Mouse (Mus musculus): ENCODE results near the gene Fam13c. TPM values are rescaled to one million over a fixed set of nuclear protein-coding genes. Genes with fewer than 3 reads are reported as not detected.

The Fam13c gene
- polyA plus RNA-seq, 1 experiment = 15.0 TPM

DNA sequence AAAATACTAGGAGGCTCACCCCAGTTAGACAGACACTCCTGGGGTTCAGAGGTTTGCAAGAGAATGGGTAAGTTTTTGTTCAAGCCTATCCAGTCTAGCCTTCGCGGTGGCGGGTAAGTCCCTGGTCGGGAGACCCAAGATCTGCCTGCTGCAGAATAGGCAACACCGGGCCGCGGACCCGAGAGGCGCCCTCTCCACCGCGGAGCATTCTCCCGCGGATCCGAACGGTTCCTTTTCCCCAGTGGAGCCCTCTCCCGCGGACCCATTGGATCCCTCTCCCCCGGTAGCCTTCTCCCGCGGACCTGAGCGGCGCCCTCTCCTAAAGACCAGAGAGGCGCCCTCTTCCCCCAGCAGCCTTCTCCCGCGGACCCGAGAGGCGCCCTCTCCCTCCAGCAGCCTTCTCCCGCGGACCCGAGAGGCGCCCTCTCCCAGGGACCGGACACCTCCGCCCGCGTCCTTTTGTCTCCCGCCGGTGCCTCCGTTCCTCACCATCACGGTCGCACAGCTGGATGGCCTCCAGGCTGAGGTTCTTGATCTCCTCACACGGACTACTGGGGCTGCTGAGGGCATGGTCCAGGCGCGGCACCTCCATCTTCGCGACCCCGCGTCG is 158.3 kb downstream of the Fam13c start:
- Histone ChIP-seq H3K36me3 (ENCODE audit: control insufficient read depth, insufficient read depth) (no peaks in the 10 kb centered on the region), H3ac (ENCODE audit: control insufficient read depth, insufficient read length) (no peak overlapping the region), H3K4me2 (ENCODE audit: low read depth) (no peak overlapping the region), H3K27me3 (ENCODE audit: control insufficient read depth, insufficient read depth, insufficient read length) (peaks cover 24% of the 10 kb centered on the region), H3K79me2 (ENCODE audit: control insufficient read depth, insufficient read depth) (no peaks in the 10 kb centered on the region), H3K4me3 (no peak overlapping the region)
- TF ChIP-seq MAX (IDR thresholded peaks at IDR 0.05; ENCODE audit: low read depth) = no peak
- no peak for TF ChIP-seq TCF3 (IDR thresholded peaks at IDR 0.05; ENCODE audit: insufficient read length, low read depth)
- TF ChIP-seq POLR2A (IDR thresholded peaks at IDR 0.05; ENCODE audit: insufficient read length, low read depth) = no peak
- TF ChIP-seq CEBPB (IDR thresholded peaks at IDR 0.05; ENCODE audit: insufficient read depth, poor library complexity, severe bottlenecking) = no peak
- TF ChIP-seq POLR2AphosphoS2 (IDR thresholded peaks at IDR 0.05; ENCODE audit: insufficient read length, low read depth) = no peak
- no peak for TF ChIP-seq USF1 (IDR thresholded peaks at IDR 0.05; ENCODE audit: low read depth)
- TF ChIP-seq REST (IDR thresholded peaks at IDR 0.05; ENCODE audit: insufficient read depth, insufficient read length) = no peak
- no peak for TF ChIP-seq MYOD1 (IDR thresholded peaks at IDR 0.05; ENCODE audit: control insufficient read depth in 1 of 3, insufficient read length in 2 of 3, low read depth in 2 of 3)
- TF ChIP-seq SRF (IDR thresholded peaks at IDR 0.05; ENCODE audit: control insufficient read depth, insufficient read length, low read depth) = no peak
- TF ChIP-seq E2F4 (IDR thresholded peaks at IDR 0.05; ENCODE audit: insufficient read depth) = no peak
- no peak for TF ChIP-seq MYOG (IDR thresholded peaks at IDR 0.05; ENCODE audit: control insufficient read depth in 1 of 3, insufficient read depth in 1 of 3, insufficient read length in 2 of 3, low read depth in 2 of 3)
- TF ChIP-seq TCF12 (IDR thresholded peaks at IDR 0.05; ENCODE audit: insufficient read depth, poor library complexity, severe bottlenecking) = no peak

DNA sequence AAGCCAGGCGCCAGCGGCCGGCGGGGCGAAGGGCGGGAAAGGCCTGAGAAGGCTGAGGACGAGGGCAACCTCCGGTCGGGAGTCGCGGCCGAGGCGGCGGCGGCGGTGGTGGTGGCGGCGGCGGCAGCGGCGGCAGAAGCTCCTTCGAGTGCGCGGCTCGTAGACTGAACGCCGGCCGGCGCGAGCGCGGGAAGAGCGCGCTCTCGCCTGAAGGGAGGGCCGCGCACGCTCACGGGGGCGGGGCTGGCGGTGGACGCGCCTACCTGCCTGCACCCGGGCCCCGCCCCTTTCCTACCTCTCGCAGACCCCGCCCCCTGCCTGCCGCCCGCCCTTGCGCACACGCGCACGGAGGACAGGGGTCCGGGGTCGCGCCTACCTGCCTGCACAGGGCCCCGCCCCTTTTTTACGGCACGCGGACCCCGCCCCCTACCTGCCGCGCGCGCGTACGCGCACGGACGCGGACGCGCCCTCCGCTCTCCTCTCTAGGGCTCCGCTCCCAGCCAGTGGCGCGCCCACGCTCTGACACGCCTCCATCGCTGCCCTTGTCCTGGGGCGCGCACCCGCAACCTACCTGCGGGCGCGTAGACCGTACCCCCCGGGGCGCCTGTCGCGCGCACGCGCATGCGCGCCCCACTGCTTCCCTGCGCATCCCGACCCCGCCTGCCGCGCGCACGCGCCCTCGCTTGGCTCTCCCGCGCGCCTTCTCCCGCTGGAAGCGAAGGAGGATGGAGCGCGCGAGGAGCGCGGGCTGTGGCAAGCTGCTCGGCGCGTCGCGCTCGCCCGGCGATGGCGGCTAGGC is 159.0 kb downstream of the Fam13c start:
- no peak overlapping the region for H3ac ChIP-seq (ENCODE audit: control insufficient read depth, insufficient read length)
- H3K36me3 ChIP-seq (ENCODE audit: control insufficient read depth, insufficient read depth) = no peaks in the 10 kb centered on the region
- no peaks in the 10 kb centered on the region for H3K79me2 ChIP-seq (ENCODE audit: control insufficient read depth, insufficient read depth)
- H3K4me3 ChIP-seq = no peak overlapping the region
- peak overlapping the region; percentile 30 for H3K4me2 ChIP-seq (ENCODE audit: low read depth)
- TF ChIP-seq CEBPB (IDR thresholded peaks at IDR 0.05; ENCODE audit: insufficient read depth, poor library complexity, severe bottlenecking) (no peak), POLR2AphosphoS2 (IDR thresholded peaks at IDR 0.05; ENCODE audit: insufficient read length, low read depth) (no peak), POLR2A (IDR thresholded peaks at IDR 0.05; ENCODE audit: insufficient read length, low read depth) (no peak), MYOG (IDR thresholded peaks at IDR 0.05; ENCODE audit: control insufficient read depth in 1 of 3, insufficient read depth in 1 of 3, insufficient read length in 2 of 3, low read depth in 2 of 3) (no peak), REST (IDR thresholded peaks at IDR 0.05; ENCODE audit: insufficient read depth, insufficient read length) (no peak), SRF (IDR thresholded peaks at IDR 0.05; ENCODE audit: control insufficient read depth, insufficient read length, low read depth) (no peak), MYOD1 (IDR thresholded peaks at IDR 0.05; ENCODE audit: control insufficient read depth in 1 of 3, insufficient read length in 2 of 3, low read depth in 2 of 3) (no peak)
- H3K27me3 ChIP-seq (ENCODE audit: control insufficient read depth, insufficient read depth, insufficient read length) = peaks cover 24% of the 10 kb centered on the region

GRCm38 (mm10) chr10:70599925-70600305 is 159.6 kb downstream of the Fam13c start:
- Histone ChIP-seq H3K27me3 (ENCODE audit: control insufficient read depth, insufficient read depth, insufficient read length) (peaks cover 24% of the 10 kb centered on the region), H3K36me3 (ENCODE audit: control insufficient read depth, insufficient read depth) (no peaks in the 10 kb centered on the region), H3K79me2 (ENCODE audit: control insufficient read depth, insufficient read depth) (no peaks in the 10 kb centered on the region), H3K4me3 (no peak overlapping the region), H3K4me2 (ENCODE audit: low read depth) (no peak overlapping the region), H3ac (ENCODE audit: control insufficient read depth, insufficient read length) (no peak overlapping the region)
- no peak for TF ChIP-seq TCF12 (IDR thresholded peaks at IDR 0.05; ENCODE audit: insufficient read depth, poor library complexity, severe bottlenecking)
- TF ChIP-seq POLR2AphosphoS2 (IDR thresholded peaks at IDR 0.05; ENCODE audit: insufficient read length, low read depth) = no peak
- TF ChIP-seq E2F4 (IDR thresholded peaks at IDR 0.05; ENCODE audit: insufficient read depth) = no peak
- no peak for TF ChIP-seq MAX (IDR thresholded peaks at IDR 0.05; ENCODE audit: low read depth)
- no peak for TF ChIP-seq USF1 (IDR thresholded peaks at IDR 0.05; ENCODE audit: low read depth)
- no peak for TF ChIP-seq MYOG (IDR thresholded peaks at IDR 0.05; ENCODE audit: control insufficient read depth in 1 of 3, insufficient read depth in 1 of 3, insufficient read length in 2 of 3, low read depth in 2 of 3)
- TF ChIP-seq REST (IDR thresholded peaks at IDR 0.05; ENCODE audit: insufficient read depth, insufficient read length) = no peak
- no peak for TF ChIP-seq TCF3 (IDR thresholded peaks at IDR 0.05; ENCODE audit: insufficient read length, low read depth)
- no peak for TF ChIP-seq CEBPB (IDR thresholded peaks at IDR 0.05; ENCODE audit: insufficient read depth, poor library complexity, severe bottlenecking)
- TF ChIP-seq MYOD1 (IDR thresholded peaks at IDR 0.05; ENCODE audit: control insufficient read depth in 1 of 3, insufficient read length in 2 of 3, low read depth in 2 of 3) = no peak
- TF ChIP-seq POLR2A (IDR thresholded peaks at IDR 0.05; ENCODE audit: insufficient read length, low read depth) = no peak
- no peak for TF ChIP-seq SRF (IDR thresholded peaks at IDR 0.05; ENCODE audit: control insufficient read depth, insufficient read length, low read depth)

Other genes with a start within 250 kb of the Fam13c start
- gene Mrln, start 235.8 kb upstream of the Fam13c start, polyA plus RNA-seq (2012; fragmentation: generic; extraction: Trizol) = 32.8 TPM
- gene Slc16a9, start 195.4 kb upstream of the Fam13c start, polyA plus RNA-seq (2012; fragmentation: generic; extraction: Trizol) = 0.04 TPM
- 0.08 TPM for gene Phyhipl, start 215.5 kb downstream of the Fam13c start, polyA plus RNA-seq (2012; fragmentation: generic; extraction: Trizol)

All from myocyte (in vitro differentiated cells).